In genomic region chr3:40531286-40532141, GRCm38 (mm10) we compare ENCODE assay signal across 8 mouse cellular contexts. TPM values are rescaled to one million over a fixed set of nuclear protein-coding genes. Genes with fewer than 3 reads are reported as not detected.
DNase-seq lines count a peak whose midpoint lies in the region; ATAC-seq and TF ChIP-seq lines count a peak whose summit lies in the region.

Intu (plus strand) TSS chr3:40531286.

- H3K4me1 ChIP-seq in spleen, adult 2 months (ENCODE audit: control insufficient read depth, insufficient read depth, insufficient read length), result peaks cover 8% of the 10 kb centered on the region
- no peaks in the 10 kb centered on the region; the same call in 1 of the 2 replicates for H3K4me1 ChIP-seq in embryonic facial prominence, embryonic 11.5 days (ENCODE audit: control insufficient read depth, insufficient read depth, low read length)
- H3K4me1 ChIP-seq in heart, embryonic 10.5 days, result peaks cover 26% of the 10 kb centered on the region
- 0 out of 2 replicates have a peak, but pooled peaks cover 4% of the 10 kb centered on the region for H3K4me1 ChIP-seq in kidney, adult 2 months (ENCODE audit: control insufficient read depth, insufficient read depth, low read length)
- H3K4me1 ChIP-seq in liver, embryonic 14.5 days (replicated peaks; ENCODE audit: control insufficient read depth in 2 of 2, insufficient read depth in 2 of 2, low read length in 1 of 2), result peaks cover 0 to 13% of the 10 kb centered on the region in 2 experiments; a peak in 2 of 4 replicates

- H3K27me3 ChIP-seq in spleen, adult 2 months (ENCODE audit: control insufficient read depth, insufficient read depth, low read length), result peaks cover 8% of the 10 kb centered on the region
- peaks cover 14% of the 10 kb centered on the region for H3K27me3 ChIP-seq in embryonic facial prominence, embryonic 11.5 days (ENCODE audit: control insufficient read depth, insufficient read depth, low read length)
- H3K27me3 ChIP-seq in heart, embryonic 10.5 days (ENCODE audit: insufficient read depth, poor library complexity, severe bottlenecking), result peaks cover 65% of the 10 kb centered on the region
- H3K27me3 ChIP-seq in kidney, adult 2 months (replicated peaks; ENCODE audit: control insufficient read depth, insufficient read depth, low read length), result no peaks in the 10 kb centered on the region
- peaks cover 26% of the 10 kb centered on the region for H3K27me3 ChIP-seq in liver, embryonic 14.5 days (ENCODE audit: control insufficient read depth, insufficient read depth, low read length)
- H3K27me3 ChIP-seq in myocyte (ENCODE audit: control insufficient read depth, insufficient read depth, insufficient read length), result no peaks in the 10 kb centered on the region

- no peaks in the 10 kb centered on the region for H3K36me3 ChIP-seq in spleen, adult 2 months (ENCODE audit: control insufficient read depth, insufficient read depth, low read length)
- no peaks in the 10 kb centered on the region for H3K36me3 ChIP-seq in embryonic facial prominence, embryonic 11.5 days (replicated peaks; ENCODE audit: control insufficient read depth, insufficient read depth, low read depth, low read length)
- no peaks in the 10 kb centered on the region for H3K36me3 ChIP-seq in heart, embryonic 10.5 days
- no peaks in the 10 kb centered on the region for H3K36me3 ChIP-seq in kidney, adult 2 months (ENCODE audit: control insufficient read depth, insufficient read depth, low read length)
- no peaks in the 10 kb centered on the region for H3K36me3 ChIP-seq in liver, embryonic 14.5 days (replicated peaks; ENCODE audit: control insufficient read depth, insufficient read depth, low read depth)
- no peaks in the 10 kb centered on the region for H3K36me3 ChIP-seq in myocyte (ENCODE audit: control insufficient read depth, insufficient read depth)

- no peak within 1 kb of the TSS for H3ac ChIP-seq in myocyte (ENCODE audit: control insufficient read depth, insufficient read length)

- ATAC-seq in embryonic facial prominence, embryonic 11.5 days (replicated peaks; ENCODE audit: insufficient number of reproducible peaks, low FRiP score, low TSS enrichment, low read depth), result peak; percentile 70
- peak; percentile 41; the same call in 1 of the 2 replicates for ATAC-seq in liver, embryonic 14.5 days (ENCODE audit: insufficient read depth)

- 4% methylated on average over 54 of the region's 54 CpGs for WGBS in spleen, adult 2 months
- under 1% methylated on average over 50 of the region's 54 CpGs for WGBS in embryonic facial prominence, embryonic 11.5 days
- under 1% methylated on average over 54 of the region's 54 CpGs for WGBS in heart, embryonic 10.5 days
- 2% methylated on average over 54 of the region's 54 CpGs for WGBS in kidney, adult 2 months
- WGBS in liver, embryonic 14.5 days (ENCODE audit: insufficient replicate concordance), result 1% methylated on average over 54 of the region's 54 CpGs

- peak within 1 kb of the TSS; percentile 48; the same call in 1 of the 2 replicates for H3K4me3 ChIP-seq in spleen, adult 2 months (ENCODE audit: extremely low read depth, insufficient read depth, insufficient read length)
- peak within 1 kb of the TSS; percentile 51 for H3K4me3 ChIP-seq in embryonic facial prominence, embryonic 11.5 days (ENCODE audit: low read depth, low read length)
- H3K4me3 ChIP-seq in heart, embryonic 10.5 days, result peak within 1 kb of the TSS; percentile 70
- peak within 1 kb of the TSS; percentile 46 for H3K4me3 ChIP-seq in kidney, adult 2 months (ENCODE audit: insufficient read depth, low read depth, low read length)
- peak within 1 kb of the TSS; percentile 33 to 37 for H3K4me3 ChIP-seq in liver, embryonic 14.5 days (ENCODE audit: insufficient read depth in 1 of 2, low read depth in 2 of 2, low read length in 2 of 2)
- peak within 1 kb of the TSS; percentile 1 for H3K4me3 ChIP-seq in myocyte

- no peak within 1 kb of the TSS for H3K27ac ChIP-seq in spleen, adult 2 months (ENCODE audit: insufficient read depth, low read length)
- no peak within 1 kb of the TSS for H3K27ac ChIP-seq in embryonic facial prominence, embryonic 11.5 days (replicated peaks; ENCODE audit: low read depth, low read length)
- H3K27ac ChIP-seq in heart, embryonic 10.5 days, result peak within 1 kb of the TSS; percentile 52
- H3K27ac ChIP-seq in kidney, adult 2 months (ENCODE audit: insufficient read depth, low read depth, low read length), result no peak within 1 kb of the TSS
- no peak within 1 kb of the TSS for H3K27ac ChIP-seq in liver, embryonic 14.5 days

- no peak for TF ChIP-seq EP300 in liver, embryonic 14.5 days (IDR thresholded peaks at IDR 0.05; ENCODE audit: low read depth)

- H3K9ac ChIP-seq in embryonic facial prominence, embryonic 11.5 days (replicated peaks; ENCODE audit: low read length), result peak within 1 kb of the TSS; percentile 46
- H3K9ac ChIP-seq in liver, embryonic 14.5 days (replicated peaks), result no peak within 1 kb of the TSS

- no peak for TF ChIP-seq CTCF in spleen, adult 2 months (IDR thresholded peaks at IDR 0.05; ENCODE audit: extremely low read depth, insufficient read depth, insufficient read length, insufficient replicate concordance)
- peak; percentile 38 for TF ChIP-seq CTCF in kidney, adult 2 months (conservative IDR thresholded peaks at IDR 0.05; ENCODE audit: insufficient read depth, insufficient read length, low read depth, low read length)
- peak; percentile 57 for TF ChIP-seq CTCF in liver, embryonic 14.5 days (IDR thresholded peaks at IDR 0.05; ENCODE audit: low read depth)

- TF ChIP-seq POLR2A in spleen, adult 2 months (IDR thresholded peaks at IDR 0.05; ENCODE audit: low read depth, low read length), result no peak
- no peak for TF ChIP-seq POLR2A in kidney, adult 2 months (IDR thresholded peaks at IDR 0.05; ENCODE audit: low read depth, low read length)
- TF ChIP-seq POLR2A in myocyte (IDR thresholded peaks at IDR 0.05; ENCODE audit: insufficient read length, low read depth), result no peak

- peak in 1 of 2 experiments; percentile 24 for DNase-seq in spleen, adult 2 months (ENCODE audit: low read depth in 1 of 2, low spot score in 2 of 2)
- DNase-seq in spleen, postnatal 14 days (ENCODE audit: low spot score in 2 of 2), result no peak
- peak; percentile 65 for DNase-seq in embryonic facial prominence, embryonic 11.5 days (ENCODE audit: low spot score)
- DNase-seq in heart, embryonic 10.5 days (ENCODE audit: low spot score), result peak; percentile 87
- peak; percentile 41 for DNase-seq in kidney, adult 2 months
- no peak for DNase-seq in liver, embryonic 14.5 days (ENCODE audit: low read depth in 3 of 3, low spot score in 3 of 3)
- DNase-seq in thymus, postnatal 4 days, result peak; percentile 37

- no peaks in the 10 kb centered on the region for H3K9me3 ChIP-seq in embryonic facial prominence, embryonic 11.5 days (replicated peaks; ENCODE audit: control insufficient read depth, low read length)
- no peaks in the 10 kb centered on the region for H3K9me3 ChIP-seq in heart, embryonic 10.5 days
- H3K9me3 ChIP-seq in liver, embryonic 14.5 days (ENCODE audit: control insufficient read depth, low read length), result no peaks in the 10 kb centered on the region

- H3K4me2 ChIP-seq in embryonic facial prominence, embryonic 11.5 days (ENCODE audit: low read depth, low read length), result peak within 1 kb of the TSS; percentile 100
- peak within 1 kb of the TSS; percentile 70 for H3K4me2 ChIP-seq in liver, embryonic 14.5 days (ENCODE audit: low read depth)
- peak within 1 kb of the TSS; percentile 68 for H3K4me2 ChIP-seq in myocyte (ENCODE audit: low read depth)

- H3K79me2 ChIP-seq in myocyte (ENCODE audit: control insufficient read depth, insufficient read depth), result no peaks in the 10 kb centered on the region

TF ChIP-seq in myocyte, 11 proteins besides CTCF, POLR2A, EP300 and RAD21:
- TF ChIP-seq SRF (IDR thresholded peaks at IDR 0.05; ENCODE audit: control insufficient read depth, insufficient read length, low read depth) (no peak), E2F4 (IDR thresholded peaks at IDR 0.05; ENCODE audit: insufficient read depth) (no peak), POLR2AphosphoS2 (IDR thresholded peaks at IDR 0.05; ENCODE audit: insufficient read length, low read depth) (no peak), MYOG (IDR thresholded peaks at IDR 0.05; ENCODE audit: control insufficient read depth in 1 of 3, insufficient read depth in 1 of 3, insufficient read length in 2 of 3, low read depth in 2 of 3) (no peak), REST (IDR thresholded peaks at IDR 0.05; ENCODE audit: insufficient read depth, insufficient read length) (no peak), TCF3 (IDR thresholded peaks at IDR 0.05; ENCODE audit: insufficient read length, low read depth) (no peak), MAX (IDR thresholded peaks at IDR 0.05; ENCODE audit: low read depth) (no peak), CEBPB (IDR thresholded peaks at IDR 0.05; ENCODE audit: insufficient read depth, poor library complexity, severe bottlenecking) (no peak), MYOD1 (IDR thresholded peaks at IDR 0.05; ENCODE audit: control insufficient read depth in 1 of 3, insufficient read length in 2 of 3, low read depth in 2 of 3) (no peak), USF1 (IDR thresholded peaks at IDR 0.05; ENCODE audit: low read depth) (no peak), TCF12 (IDR thresholded peaks at IDR 0.05; ENCODE audit: insufficient read depth, poor library complexity, severe bottlenecking) (no peak)
TF ChIP-seq in myocyte: peak in this region for 0.

RNA-seq across cellular contexts. Expression of gene Intu, which starts in this region (rescaled TPM):
- polyA plus RNA-seq in spleen, adult 2 months (2012; rRNA removed), result 0.76 and 0.81 TPM in 2 replicates
- 6.2 and 7.1 TPM in 2 replicates for polyA plus RNA-seq in embryonic facial prominence, embryonic 11.5 days (2014; fragmentation: Nextera tagmentation; extraction: Ambion mirVana)
- 3.6 and 4.2 TPM in 2 replicates for polyA plus RNA-seq in heart, embryonic 10.5 days (2016; fragmentation: Nextera tagmentation; extraction: Ambion mirVana)
- polyA plus RNA-seq in kidney, adult 2 months (2012; rRNA removed), result 3.6 and 4.0 TPM in 2 replicates
- polyA plus RNA-seq in liver, embryonic 14.5 days (2012; rRNA removed), result 0.70 and 0.80 TPM in 2 replicates
- polyA plus RNA-seq in liver, embryonic 14.5 days (2014; fragmentation: Nextera tagmentation; extraction: Ambion mirVana), result 0.52 and 0.88 TPM in 2 replicates
- 2.7 TPM for polyA plus RNA-seq in myocyte (2012; fragmentation: generic; extraction: Trizol)

Comparison
In these comparisons a context has a peak if more than half of its experiments do, and no peak if none do; other contexts are left out.
1. Peak in ATAC-seq, H3K4me3 ChIP-seq and H3K4me2 ChIP-seq in liver, embryonic 14.5 days; RNA of the gene not detected or under 1 TPM.
2. DNase-seq: peak in embryonic facial prominence, embryonic 11.5 days (single experiment), heart, embryonic 10.5 days (single experiment), kidney, adult 2 months (single experiment) and thymus, postnatal 4 days (single experiment); none in spleen, postnatal 14 days (0 of 2) and liver, embryonic 14.5 days (0 of 3).
3. H3K4me3 ChIP-seq: peak in every context shown above with its lines; median percentile 70 in heart, embryonic 10.5 days; 51 in embryonic facial prominence, embryonic 11.5 days; 48 in spleen, adult 2 months; 46 in kidney, adult 2 months; 35 in liver, embryonic 14.5 days; 1 in myocyte.
4. Peak in every context shown above with its lines, with median percentiles within 50 percentile points of each other: H3K4me2 ChIP-seq.